Mouse (Mus musculus) small intestine, adult 2 months (tissue): Measurements from ENCODE around the gene Wsb2.

Experiments
- CTCF ChIP-seq: fragments of 200-500 bp; IDR thresholded peaks from 2 replicates; pipeline ENCODE4 v1.5.1; 2012; ENCODE audit warnings: low read depth, mild to moderate bottlenecking, control low read depth, inconsistent platforms, low read length, moderate library complexity, mixed read lengths; ENCODE audit not compliant: insufficient replicate concordance, insufficient read length; ENCODE audit errors: extremely low read depth
- POLR2A ChIP-seq: fragments of 200-500 bp; IDR thresholded peaks from 2 replicates; pipeline ENCODE4 v1.6.1; 2012; ENCODE audit warnings: low read depth, mild to moderate bottlenecking, control low read depth, inconsistent platforms, low read length, moderate library complexity

DNA sequence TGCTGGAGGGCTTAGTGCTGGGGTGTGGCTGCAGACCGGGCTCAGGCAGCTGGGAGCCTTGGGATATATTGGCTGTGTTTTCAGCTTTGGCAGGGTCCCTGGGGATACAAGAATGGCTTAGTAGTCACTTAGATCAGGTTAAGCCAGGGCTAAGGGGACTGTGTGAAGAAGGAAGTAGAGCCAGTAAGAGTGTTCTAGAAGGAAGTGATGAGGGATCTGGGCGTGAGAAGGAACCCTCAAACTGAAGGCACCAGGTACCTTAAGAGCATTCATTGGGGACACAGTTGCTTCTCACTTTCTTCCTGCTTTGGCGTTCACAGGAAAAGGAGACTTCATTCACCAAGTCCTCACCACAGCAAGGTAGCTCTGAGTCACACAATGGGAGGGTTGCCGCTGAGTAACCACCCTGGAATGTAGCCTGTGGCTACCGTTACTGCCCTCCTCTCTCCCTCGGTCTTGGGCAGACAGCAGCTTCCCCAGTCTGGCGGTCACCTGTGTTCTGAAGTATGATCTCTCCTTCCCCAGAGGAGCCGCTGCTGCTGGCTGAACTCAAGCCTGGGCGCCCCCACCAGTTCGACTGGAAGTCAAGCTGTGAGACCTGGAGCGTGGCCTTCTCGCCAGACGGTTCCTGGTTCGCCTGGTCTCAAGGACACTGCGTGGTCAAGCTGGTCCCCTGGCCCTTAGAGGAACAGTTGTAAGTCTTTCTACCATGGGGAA is 6.1 kb downstream of the Wsb2 start:
- TF ChIP-seq CTCF (no peak), POLR2A (no peak)
